Mouse (Mus musculus) heart, adult 8-10 months (tissue): ENCODE measurements around the gene Ostm1. TPM values are rescaled to one million over a fixed set of nuclear protein-coding genes. Genes with fewer than 3 reads are reported as not detected.
A peak's percentile ranks its signal among the peaks of the same experiment; 100 is the strongest.

ENCODE experiments used
- DNase-seq: peaks from one replicate; pipeline ENCODE4 v3.0.0; 2022; ENCODE audit warnings: low spot score
- total RNA-seq, 4 experiments: library from RNA; stranded (reverse); gene quantifications; 2 replicates each; pipeline ENCODE4 v1.2.4; 2022

The Ostm1 gene
- total RNA-seq, 4 experiments from 2014 or later: 20.3 to 23.7 (median 21.8) TPM

GRCm38 (mm10) chr10:42679586-42679985 lies 96.0 kb downstream of the Ostm1 start:
- no peak for DNase-seq

- no peak for DNase-seq
Observed at GRCm38 (mm10) chr10:42680582-42681001, 97.0 kb downstream of the Ostm1 start.

GRCm38 (mm10) chr10:42682421-42682820 lies 98.8 kb downstream of the Ostm1 start:
- no peak for DNase-seq

GRCm38 (mm10) chr10:42687873-42688272 lies 104.3 kb downstream of the Ostm1 start:
- DNase-seq: no peak

- DNase-seq: no peak
Observed at GRCm38 (mm10) chr10:42689694-42690093, 106.1 kb downstream of the Ostm1 start.

GRCm38 (mm10) chr10:42690233-42691028 lies 106.8 kb downstream of the Ostm1 start:
- DNase-seq: no peak

GRCm38 (mm10) chr10:42691051-42691450 lies 107.4 kb downstream of the Ostm1 start:
- no peak for DNase-seq

GRCm38 (mm10) chr10:42692095-42692494 lies 108.5 kb downstream of the Ostm1 start:
- no peak for DNase-seq

GRCm38 (mm10) chr10:42692794-42693193 lies 109.2 kb downstream of the Ostm1 start:
- DNase-seq: no peak

- no peak for DNase-seq
Observed at GRCm38 (mm10) chr10:42693482-42693881, 109.9 kb downstream of the Ostm1 start.

GRCm38 (mm10) chr10:42696361-42696760 lies 112.7 kb downstream of the Ostm1 start:
- no peak for DNase-seq

- DNase-seq: peak; percentile 53
Observed at GRCm38 (mm10) chr10:42697007-42697406, 113.4 kb downstream of the Ostm1 start.

- no peak for DNase-seq
Observed at GRCm38 (mm10) chr10:42698375-42698774, 114.8 kb downstream of the Ostm1 start.

GRCm38 (mm10) chr10:42698994-42699393 lies 115.4 kb downstream of the Ostm1 start:
- DNase-seq: no peak

GRCm38 (mm10) chr10:42702111-42702510 lies 118.5 kb downstream of the Ostm1 start:
- no peak for DNase-seq

- DNase-seq: no peak
Observed at GRCm38 (mm10) chr10:42714676-42715075, 131.1 kb downstream of the Ostm1 start.

- DNase-seq: no peak
Observed at GRCm38 (mm10) chr10:42715366-42716035, 131.9 kb downstream of the Ostm1 start.

- no peak for DNase-seq
Observed at GRCm38 (mm10) chr10:42722116-42722515, 138.5 kb downstream of the Ostm1 start.

GRCm38 (mm10) chr10:42723275-42724232 lies 139.9 kb downstream of the Ostm1 start:
- no peak for DNase-seq

GRCm38 (mm10) chr10:42729607-42730006 lies 146.0 kb downstream of the Ostm1 start:
- DNase-seq: no peak

- peak; percentile 13 for DNase-seq
Observed at GRCm38 (mm10) chr10:42734546-42735060, 151.0 kb downstream of the Ostm1 start.

- DNase-seq: no peak
Observed at GRCm38 (mm10) chr10:42751813-42752212, 168.2 kb downstream of the Ostm1 start.
